Mouse (Mus musculus) bone marrow macrophage, adult 2 months (primary cell): Measurements from ENCODE around the gene Gyg. TPM values are rescaled to one million over a fixed set of nuclear protein-coding genes. Genes with fewer than 3 reads are reported as not detected.
A peak's percentile ranks its signal among the peaks of the same experiment; 100 is the strongest.

Source experiments
- H3K27ac ChIP-seq: 2 replicates; pipeline ENCODE4 v1.5.1; 2012; ENCODE audit warnings: low read depth, low read length; ENCODE audit not compliant: insufficient read depth
- H3K4me1 ChIP-seq: 2 replicates; pipeline ENCODE4 v1.6.1; 2012; ENCODE audit warnings: low read length; ENCODE audit not compliant: control insufficient read depth, insufficient read depth
- H3K4me3 ChIP-seq: 2 replicates; pipeline ENCODE4 v1.5.1; 2012; ENCODE audit warnings: mild to moderate bottlenecking, low read length, moderate library complexity; ENCODE audit not compliant: insufficient read depth
- CTCF ChIP-seq: IDR thresholded peaks from 2 replicates; pipeline ENCODE4 v1.5.1; 2012; ENCODE audit warnings: low read depth, mild to moderate bottlenecking, low read length, moderate library complexity
- POLR2A ChIP-seq: IDR thresholded peaks from 2 replicates; pipeline ENCODE4 v1.6.1; 2012; ENCODE audit warnings: mild to moderate bottlenecking, low read depth, low read length, borderline replicate concordance
- polyA plus RNA-seq: library from polyadenylated mRNA; stranded (reverse); fragments of >200 nt; gene quantifications from 2 replicates; pipeline ENCODE4 v1.2.4, GENCODE M21; 2012; ENCODE audit not compliant: missing spikeins, insufficient read depth, insufficient read length

The Gyg gene
- polyA plus RNA-seq, 1 experiment, result 171 TPM

- no peak overlapping the region for H3K27ac ChIP-seq
- H3K4me3 ChIP-seq, result no peak overlapping the region
- 0 out of 2 replicates have a peak, but pooled peaks cover 4% of the 10 kb centered on the region for H3K4me1 ChIP-seq
- no peak for TF ChIP-seq CTCF
- no peak for TF ChIP-seq POLR2A
Observed at GRCm38 (mm10) chr3:20111913-20112312, 43.2 kb downstream of the Gyg start.

GRCm38 (mm10) chr3:20108881-20109280 is 46.2 kb downstream of the Gyg start:
- H3K27ac ChIP-seq, result no peak overlapping the region
- H3K4me1 ChIP-seq, result 0 out of 2 replicates have a peak, but pooled peaks cover 5% of the 10 kb centered on the region
- no peak for TF ChIP-seq CTCF
- TF ChIP-seq POLR2A, result no peak
- no peak overlapping the region for H3K4me3 ChIP-seq

- no peak for TF ChIP-seq CTCF
- no peak for TF ChIP-seq POLR2A
- 0 out of 2 replicates have a peak, but pooled peaks cover 2% of the 10 kb centered on the region for H3K4me1 ChIP-seq
- no peak overlapping the region for H3K27ac ChIP-seq
- H3K4me3 ChIP-seq, result no peak overlapping the region
Observed at GRCm38 (mm10) chr3:20104776-20105175, 50.3 kb downstream of the Gyg start.

- Histone ChIP-seq H3K4me3 (no peak overlapping the region), H3K27ac (no peak overlapping the region), H3K4me1 (0 out of 2 replicates have a peak, but pooled peaks cover 2% of the 10 kb centered on the region)
- no peak for TF ChIP-seq POLR2A
- no peak for TF ChIP-seq CTCF
Observed at GRCm38 (mm10) chr3:20104318-20104717, 50.8 kb downstream of the Gyg start.

GRCm38 (mm10) chr3:20103830-20104229 is 51.3 kb downstream of the Gyg start:
- Histone ChIP-seq H3K4me3 (no peak overlapping the region), H3K27ac (no peak overlapping the region), H3K4me1 (0 out of 2 replicates have a peak, but pooled peaks cover 2% of the 10 kb centered on the region)
- TF ChIP-seq POLR2A, result no peak
- no peak for TF ChIP-seq CTCF

- TF ChIP-seq POLR2A (no peak), CTCF (no peak)
- Histone ChIP-seq H3K4me3 (no peak overlapping the region), H3K4me1 (no peaks in the 10 kb centered on the region), H3K27ac (no peak overlapping the region)
Observed at GRCm38 (mm10) chr3:20082161-20082560, 73.0 kb downstream of the Gyg start.

- no peak for TF ChIP-seq CTCF
- no peak for TF ChIP-seq POLR2A
- H3K4me3 ChIP-seq, result no peak overlapping the region
- no peaks in the 10 kb centered on the region for H3K4me1 ChIP-seq
- peak overlapping the region; percentile 31 for H3K27ac ChIP-seq
Observed at GRCm38 (mm10) chr3:20076145-20077053, 78.7 kb downstream of the Gyg start.

Other genes starting within 250 kb of the Gyg start
- 19.1 and 33.5 TPM in 2 replicates for gene Cp, start 198.3 kb downstream of the Gyg start, polyA plus RNA-seq
- 57.8 and 69.4 TPM in 2 replicates for gene Hps3, start 120.0 kb downstream of the Gyg start, polyA plus RNA-seq
- 43.6 and 47.7 TPM in 2 replicates for gene Hltf, start 97.5 kb downstream of the Gyg start, polyA plus RNA-seq
- 0.38 and 0.56 TPM in 2 replicates for gene Cpa3, start 86.9 kb upstream of the Gyg start, polyA plus RNA-seq
- gene Cpb1, start 120.4 kb upstream of the Gyg start, polyA plus RNA-seq, result not detected in 2 replicates
- gene Agtr1b, start 211.9 kb upstream of the Gyg start, polyA plus RNA-seq, result not detected in 2 replicates